Mouse (Mus musculus) C2C12 (cell line): ENCODE measurements at regions not wholly inside any gene's neighbourhood (a gene's known extent, or its start where the extent isn't known, plus 50 kb on each side); places are given as distances from the start of the nearest gene placed in this dataset.

ENCODE experiments used
- H3K27me3 ChIP-seq: one replicate; pipeline ENCODE4 v1.6.1; 2011; ENCODE audit not compliant: control insufficient read depth, insufficient read depth, insufficient read length
- H3K36me3 ChIP-seq: one replicate; pipeline ENCODE4 v1.6.1; 2011; ENCODE audit not compliant: control insufficient read depth, insufficient read depth
- H3K4me3 ChIP-seq: one replicate; pipeline ENCODE4 v1.5.1; 2011; ENCODE audit warnings: mild to moderate bottlenecking, control low read depth; ENCODE audit not compliant: poor library complexity, insufficient read depth, severe bottlenecking
- H3K79me2 ChIP-seq: one replicate; pipeline ENCODE4 v1.6.1; 2011; ENCODE audit not compliant: control insufficient read depth, insufficient read depth
- H3K79me3 ChIP-seq: one replicate; pipeline ENCODE4 v1.6.1; 2011; ENCODE audit warnings: low read depth, control low read depth
- H3ac ChIP-seq: one replicate; pipeline ENCODE3; 2011; ENCODE audit warnings: low read depth; ENCODE audit not compliant: control insufficient read depth, insufficient read length
- CEBPB ChIP-seq: IDR thresholded peaks from one replicate; pipeline ENCODE4 v1.6.1; 2011; ENCODE audit warnings: low read depth, mild to moderate bottlenecking, control low read depth, moderate library complexity
- CTCF ChIP-seq: IDR thresholded peaks from one replicate; pipeline ENCODE4 v1.5.1; 2011; ENCODE audit not compliant: control insufficient read depth, insufficient read depth, insufficient read length
- FOSL1 ChIP-seq: IDR thresholded peaks from one replicate; pipeline ENCODE4 v1.8.0; 2011; ENCODE audit warnings: mild to moderate bottlenecking, low read length; ENCODE audit not compliant: poor library complexity, insufficient read depth, severe bottlenecking
- MAX ChIP-seq: IDR thresholded peaks from one replicate; pipeline ENCODE4 v1.6.1; 2011; ENCODE audit warnings: mild to moderate bottlenecking, control low read depth
- MYOD1 ChIP-seq: IDR thresholded peaks from one replicate; pipeline ENCODE4 v1.6.1; 2011; ENCODE audit warnings: low read depth; ENCODE audit not compliant: control insufficient read depth, insufficient read length
- MYOG ChIP-seq: IDR thresholded peaks from one replicate; pipeline ENCODE4 v1.6.1; 2011; ENCODE audit not compliant: control insufficient read depth, insufficient read length; ENCODE audit errors: extremely low read depth
- USF1 ChIP-seq: IDR thresholded peaks from one replicate; pipeline ENCODE4 v1.6.1; 2011; ENCODE audit warnings: low read depth, mild to moderate bottlenecking, control low read depth, moderate library complexity

GRCm38 (mm10) chr7:70796038-70796760 lies 429.7 kb upstream of the Nr2f2 start:
- Histone ChIP-seq H3K36me3 (no peaks in the 10 kb centered on the region), H3K27me3 (no peaks in the 10 kb centered on the region), H3K79me2 (no peaks in the 10 kb centered on the region), H3K79me3 (no peaks in the 10 kb centered on the region), H3ac (no peak overlapping the region), H3K4me3 (no peak overlapping the region)
- no peak for TF ChIP-seq CTCF
- no peak for TF ChIP-seq CEBPB

GRCm38 (mm10) chr7:70788902-70789796 lies 422.6 kb upstream of the Nr2f2 start:
- Histone ChIP-seq H3K4me3 (no peak overlapping the region), H3K27me3 (no peaks in the 10 kb centered on the region)
- TF ChIP-seq MYOD1 (no peak), MYOG (no peak), MAX (no peak), USF1 (no peak), FOSL1 (no peak), CTCF (no peak), CEBPB (no peak)

GRCm38 (mm10) chr7:70787966-70788365 lies 421.4 kb upstream of the Nr2f2 start:
- TF ChIP-seq MYOD1 (no peak), USF1 (no peak), CTCF (no peak), MYOG (no peak), CEBPB (no peak), MAX (no peak), FOSL1 (no peak)
- H3K36me3 ChIP-seq = no peaks in the 10 kb centered on the region
- H3ac ChIP-seq = no peak overlapping the region
- H3K27me3 ChIP-seq = no peaks in the 10 kb centered on the region
- H3K79me2 ChIP-seq = no peaks in the 10 kb centered on the region
- no peaks in the 10 kb centered on the region for H3K79me3 ChIP-seq
- no peak overlapping the region for H3K4me3 ChIP-seq

More at GRCm38 (mm10) chr7:70788902-70789796, 422.6 kb upstream of the Nr2f2 start:
- no peaks in the 10 kb centered on the region for H3K79me3 ChIP-seq
- no peaks in the 10 kb centered on the region for H3K36me3 ChIP-seq
- H3ac ChIP-seq = no peak overlapping the region
- no peaks in the 10 kb centered on the region for H3K79me2 ChIP-seq

GRCm38 (mm10) chr7:70780742-70781332 lies 414.3 kb upstream of the Nr2f2 start:
- H3K4me3 ChIP-seq = no peak overlapping the region

GRCm38 (mm10) chr7:70777763-70778162 lies 411.2 kb upstream of the Nr2f2 start:
- Histone ChIP-seq H3K79me2 (no peaks in the 10 kb centered on the region), H3K36me3 (no peaks in the 10 kb centered on the region)

More at GRCm38 (mm10) chr7:70780742-70781332, 414.3 kb upstream of the Nr2f2 start:
- Histone ChIP-seq H3K36me3 (no peaks in the 10 kb centered on the region), H3K79me2 (no peaks in the 10 kb centered on the region), H3K79me3 (no peaks in the 10 kb centered on the region), H3K27me3 (no peaks in the 10 kb centered on the region), H3ac (no peak overlapping the region)
- TF ChIP-seq MAX = no peak
- TF ChIP-seq MYOD1 = no peak
- no peak for TF ChIP-seq USF1
- TF ChIP-seq CTCF = no peak
- TF ChIP-seq MYOG = no peak
- no peak for TF ChIP-seq CEBPB
- TF ChIP-seq FOSL1 = no peak

More at GRCm38 (mm10) chr7:70777763-70778162, 411.2 kb upstream of the Nr2f2 start:
- TF ChIP-seq USF1 = no peak
- no peak for TF ChIP-seq FOSL1
- no peak for TF ChIP-seq MYOG
- no peak for TF ChIP-seq MYOD1
- Histone ChIP-seq H3K4me3 (no peak overlapping the region), H3K79me3 (no peaks in the 10 kb centered on the region), H3ac (no peak overlapping the region), H3K27me3 (no peaks in the 10 kb centered on the region)
